Mouse (Mus musculus): ENCODE measurements at regions not wholly inside any gene's neighbourhood (a gene's known extent, or its start where the extent isn't known, plus 50 kb on each side); places are given as distances from the start of the nearest gene placed in this dataset.
"Not testable (repeated sequence)": the region's sequence is repeated elsewhere in the genome, so short reads cannot be mapped to it uniquely, and the experiment has no call there.

- no peak for DNase-seq
Measured at GRCm38 (mm10) chr13:5920422-5920821, 59.1 kb downstream of the Klf6 start.

DNA sequence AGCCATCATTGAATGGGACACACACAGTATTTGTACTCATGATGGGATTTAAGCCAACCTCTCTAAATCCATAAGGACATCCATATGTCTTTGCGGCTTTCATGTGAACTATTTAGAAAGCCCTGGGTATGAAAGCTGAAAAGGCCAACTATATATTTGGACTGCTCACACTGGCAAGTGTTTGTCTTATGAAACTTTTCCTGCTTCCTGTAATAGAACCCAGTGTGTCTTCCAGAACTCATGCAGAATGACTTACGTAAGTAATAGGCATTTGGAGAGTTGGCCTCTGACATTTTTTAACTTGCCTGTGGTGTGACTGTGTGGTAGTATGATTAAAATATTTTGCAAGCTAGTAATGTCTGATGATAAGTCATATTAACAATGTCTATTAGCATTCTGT is 70.2 kb downstream of the Klf6 start:
- DNase-seq = no peak

GRCm38 (mm10) chr13:5937436-5937835 is 76.2 kb downstream of the Klf6 start:
- DNase-seq = no peak

- no peak for DNase-seq
Measured at GRCm38 (mm10) chr13:5937970-5938369, 76.7 kb downstream of the Klf6 start.

DNA sequence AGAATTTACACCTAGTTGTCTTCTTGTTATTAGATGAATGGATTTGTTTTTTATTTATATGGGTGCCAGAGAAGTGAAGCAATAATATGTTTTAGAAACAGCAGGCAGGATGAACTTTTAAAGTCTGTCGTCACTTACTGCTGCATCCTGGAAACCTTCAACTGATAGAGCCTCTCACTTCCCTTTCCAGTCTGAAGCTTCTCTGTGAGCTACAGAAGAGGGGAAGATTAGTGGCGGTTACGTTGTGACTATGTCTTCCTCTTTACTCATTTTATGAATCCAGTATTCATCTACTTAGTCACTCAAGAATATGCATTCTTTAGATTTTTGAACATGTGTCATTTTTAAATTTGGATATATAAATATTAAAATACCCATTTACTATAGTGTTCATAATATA is 78.1 kb downstream of the Klf6 start:
- no peak for DNase-seq

- no peak for DNase-seq
Measured at GRCm38 (mm10) chr13:5952863-5953262, 91.6 kb downstream of the Klf6 start.

DNA sequence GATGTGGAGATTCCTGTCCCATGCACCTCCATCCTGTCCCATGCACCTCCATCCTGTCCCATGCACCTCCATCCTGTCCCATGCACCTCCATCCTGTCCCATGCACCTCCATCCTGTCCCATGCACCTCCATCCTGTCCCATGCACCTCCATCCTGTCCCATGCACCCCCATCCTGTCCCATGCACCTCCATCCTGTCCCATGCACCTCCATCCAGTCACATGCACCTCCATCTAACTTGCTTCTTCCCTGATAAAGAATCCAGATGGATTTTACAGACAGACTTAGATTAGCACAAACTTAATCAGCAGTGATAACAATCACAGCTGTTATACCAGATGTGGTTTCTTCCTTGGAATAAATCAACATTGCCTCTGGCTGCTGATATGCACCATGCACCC is 93.8 kb downstream of the Klf6 start:
- DNase-seq = not testable (repeated sequence)

GRCm38 (mm10) chr13:5956145-5956544 is 94.9 kb downstream of the Klf6 start:
- DNase-seq = no peak

- DNase-seq = no peak
Measured at GRCm38 (mm10) chr13:5962947-5963346, 101.7 kb downstream of the Klf6 start.

- no peak for DNase-seq
Measured at GRCm38 (mm10) chr13:5964626-5965025, 103.3 kb downstream of the Klf6 start.

DNA sequence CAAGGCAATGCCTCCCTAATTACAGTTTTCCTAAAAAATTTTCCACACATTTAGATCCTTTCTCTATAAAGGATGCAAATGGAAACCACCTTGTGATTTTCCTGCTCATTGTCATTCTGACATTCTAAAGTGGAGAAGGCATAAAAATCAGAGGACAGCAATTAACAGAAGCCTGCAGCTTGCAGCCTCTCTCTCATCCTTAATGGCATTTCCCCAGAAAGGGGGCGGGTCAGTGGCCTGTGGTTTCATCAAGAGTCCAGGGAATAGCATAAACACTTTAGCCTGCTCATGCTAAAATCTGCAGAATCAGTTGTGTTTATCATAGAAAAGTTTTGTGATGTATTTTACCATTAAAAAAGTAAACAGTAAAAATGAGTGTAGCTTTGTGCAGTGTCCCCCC is 117.3 kb downstream of the Klf6 start:
- no peak for DNase-seq

DNA sequence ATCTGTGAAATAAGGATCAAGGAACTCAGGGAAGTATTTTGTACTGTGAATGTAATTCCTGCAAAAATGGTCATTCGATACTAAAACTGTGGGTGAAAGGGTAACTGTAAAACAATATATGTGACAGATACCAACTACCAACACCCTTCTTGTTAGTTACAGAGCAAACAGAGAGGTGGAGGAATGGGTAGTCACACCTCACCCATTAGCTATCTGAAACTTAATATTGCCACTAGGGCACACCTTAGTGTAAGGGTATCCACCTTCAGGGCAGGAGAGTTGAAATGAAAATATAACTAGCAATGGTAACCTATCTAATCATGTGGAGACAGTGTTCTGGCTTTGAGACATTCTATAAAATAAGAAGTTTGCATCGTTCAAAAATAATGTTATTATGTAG is 126.2 kb downstream of the Klf6 start:
- no peak for DNase-seq

GRCm38 (mm10) chr13:5988407-5988806 is 127.1 kb downstream of the Klf6 start:
- no peak for DNase-seq

DNA sequence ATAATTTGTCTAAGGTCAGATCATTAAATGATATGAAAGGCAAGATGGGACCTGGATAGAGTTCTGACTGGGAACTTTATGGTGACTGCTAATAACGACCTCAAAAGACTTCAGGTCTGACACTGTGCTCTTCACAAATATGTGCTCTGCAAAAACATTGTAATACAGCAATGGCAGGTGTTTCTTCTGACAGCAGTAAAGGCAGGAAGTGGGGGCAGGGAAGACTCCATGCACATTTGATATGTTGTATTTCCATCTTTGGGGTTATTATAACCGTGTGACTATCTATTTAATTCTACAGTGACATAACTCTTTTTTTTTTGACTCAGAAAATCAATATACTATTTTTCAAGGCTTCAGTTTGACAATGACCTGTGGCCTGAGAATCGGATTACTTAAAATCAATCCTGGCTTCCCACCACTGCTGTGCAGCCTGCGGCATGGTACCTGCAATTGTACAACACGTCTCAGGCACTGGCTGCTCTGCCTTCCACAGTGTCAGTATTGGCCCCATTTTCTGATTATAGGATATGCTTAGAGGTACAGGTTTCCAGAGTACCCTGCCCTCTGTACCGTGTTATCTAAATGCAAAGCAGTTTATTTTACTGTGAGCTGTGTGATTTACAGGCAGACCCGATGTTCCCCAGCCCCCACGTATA is 139.4 kb downstream of the Klf6 start:
- DNase-seq = peak; percentile 9

- DNase-seq = no peak
Measured at GRCm38 (mm10) chr13:6001218-6001564, 139.9 kb downstream of the Klf6 start.

DNA sequence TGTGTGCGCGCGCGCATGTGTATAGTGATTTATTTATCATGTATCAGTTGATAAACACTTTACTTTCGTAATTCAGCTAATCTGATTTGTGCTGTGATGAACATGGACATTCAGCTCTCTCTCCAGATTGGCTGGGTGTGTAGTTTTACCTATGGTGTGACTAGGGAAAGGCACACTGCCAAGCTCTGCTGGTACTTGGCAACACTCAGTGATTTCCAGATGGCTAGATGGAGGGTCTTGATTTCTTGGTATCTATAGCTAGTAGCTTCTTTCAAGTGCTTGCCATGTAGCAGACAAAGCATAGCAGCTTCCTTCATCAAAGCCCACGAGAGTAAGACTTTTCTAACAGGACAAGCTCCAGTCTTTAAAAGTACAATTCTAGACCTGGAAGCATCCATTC is 144.6 kb downstream of the Klf6 start:
- no peak for DNase-seq

DNA sequence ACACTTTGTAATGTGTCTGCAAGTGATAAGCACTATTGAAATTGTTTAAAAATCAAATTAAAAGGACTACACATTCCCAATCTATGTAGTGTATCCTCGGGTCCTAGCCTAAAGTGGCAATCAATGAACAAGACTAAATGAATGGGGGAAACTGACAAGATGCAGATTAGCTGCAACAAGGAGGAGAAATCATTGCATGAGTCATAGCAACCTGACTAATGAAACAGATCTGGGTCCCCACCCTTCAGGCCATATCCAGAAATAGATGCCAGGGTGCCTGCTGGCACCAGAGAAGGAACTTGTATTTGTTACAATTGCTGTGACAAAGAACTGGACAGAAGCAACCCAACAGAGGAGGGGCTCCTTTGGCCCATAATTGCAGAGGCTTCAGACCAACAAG is 148.4 kb downstream of the Klf6 start:
- no peak for DNase-seq

DNA sequence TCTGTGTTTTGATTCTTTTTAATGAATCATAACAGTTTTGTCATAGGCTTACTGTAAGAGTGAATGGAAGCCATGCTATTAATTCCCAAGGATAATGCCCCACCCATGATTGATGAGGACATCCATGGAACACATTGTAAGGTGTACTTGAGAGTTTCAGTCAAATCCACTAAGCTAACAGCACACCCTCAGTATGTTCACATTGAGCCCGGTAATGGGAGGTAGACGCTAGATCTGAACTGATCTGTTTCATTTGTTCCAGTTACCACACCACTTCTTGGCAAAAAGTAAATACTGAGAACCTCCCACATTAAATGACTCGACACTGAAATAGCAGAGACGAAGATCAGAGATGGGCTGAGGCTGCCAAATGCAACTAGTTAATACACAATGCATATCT is 165.9 kb downstream of the Klf6 start:
- DNase-seq = no peak

GRCm38 (mm10) chr13:6028878-6029277 is 167.6 kb downstream of the Klf6 start:
- no peak for DNase-seq

- no peak for DNase-seq
Measured at GRCm38 (mm10) chr13:6029461-6029860, 168.2 kb downstream of the Klf6 start.

- DNase-seq = no peak
Measured at GRCm38 (mm10) chr13:6030128-6030527, 168.8 kb downstream of the Klf6 start.

GRCm38 (mm10) chr13:6040132-6040531 is 178.8 kb downstream of the Klf6 start:
- DNase-seq = no peak

GRCm38 (mm10) chr13:6040663-6041062 is 179.4 kb downstream of the Klf6 start:
- DNase-seq = no peak

DNA sequence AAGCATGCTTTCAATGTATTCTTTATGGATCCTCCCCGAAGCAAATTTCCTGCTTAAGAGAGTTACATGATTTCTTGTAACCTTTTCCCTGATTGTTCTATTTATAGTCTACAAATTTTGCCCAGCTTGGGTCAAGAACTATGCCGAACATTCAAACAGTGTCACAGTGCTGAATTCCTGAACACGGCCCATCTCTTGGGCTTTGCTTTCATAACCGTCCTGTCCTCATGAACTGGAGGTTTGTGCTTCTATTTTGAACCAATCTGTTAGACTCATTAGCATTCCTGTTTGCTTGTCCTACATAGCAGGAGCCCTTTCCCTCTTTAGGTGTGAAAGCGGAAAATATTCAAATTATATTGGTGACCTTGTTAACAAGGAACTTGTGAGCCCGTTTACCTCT is 181.2 kb downstream of the Klf6 start:
- DNase-seq = no peak

- DNase-seq = no peak
Measured at GRCm38 (mm10) chr13:6059515-6060228, 198.4 kb downstream of the Klf6 start.

Measured in thymus, postnatal 14 days (tissue).